Mouse (Mus musculus) lung, postnatal 36 days (tissue): Measurements from ENCODE around the gene Tktl2.

Source experiments
- DNase-seq: peaks from one replicate; pipeline ENCODE4 v3.0.0; 2022; ENCODE audit warnings: mixed read lengths

Tktl2 gene

GRCm38 (mm10) chr8:66511537-66511936 lies at the start of gene Tktl2:
Gene Tktl2, plus strand, starts transcription at chr8:66511756.
- no peak for DNase-seq

- DNase-seq: no peak
Measured at GRCm38 (mm10) chr8:66469821-66470220, 41.7 kb upstream of the Tktl2 start.

- no peak for DNase-seq
Measured at GRCm38 (mm10) chr8:66476880-66477279, 34.7 kb upstream of the Tktl2 start.

GRCm38 (mm10) chr8:66486084-66486763 lies 25.3 kb upstream of the Tktl2 start, which contains the start of gene Tma16:
Gene Tma16, minus strand, starts transcription at chr8:66486530.
- peak; percentile 80 for DNase-seq

- no peak for DNase-seq
Measured at GRCm38 (mm10) chr8:66488556-66488955, 23.0 kb upstream of the Tktl2 start.

GRCm38 (mm10) chr8:66490624-66491023 lies 20.9 kb upstream of the Tktl2 start:
- DNase-seq: peak; percentile 23

GRCm38 (mm10) chr8:66494496-66494895 lies 17.1 kb upstream of the Tktl2 start:
- peak; percentile 36 for DNase-seq

- DNase-seq: peak; percentile 84
Measured at GRCm38 (mm10) chr8:66495726-66496125, 15.8 kb upstream of the Tktl2 start.

GRCm38 (mm10) chr8:66496998-66497577 lies 14.5 kb upstream of the Tktl2 start:
- peak; percentile 60 for DNase-seq

GRCm38 (mm10) chr8:66503381-66503780 lies 8.2 kb upstream of the Tktl2 start:
- no peak for DNase-seq

- DNase-seq: no peak
Measured at GRCm38 (mm10) chr8:66519149-66519548, 7.6 kb downstream of the Tktl2 start.

GRCm38 (mm10) chr8:66520576-66520975 lies 9.0 kb downstream of the Tktl2 start:
- DNase-seq: no peak

GRCm38 (mm10) chr8:66550092-66550491 lies 38.5 kb downstream of the Tktl2 start:
- DNase-seq: no peak
